In the genomic region with DNA sequence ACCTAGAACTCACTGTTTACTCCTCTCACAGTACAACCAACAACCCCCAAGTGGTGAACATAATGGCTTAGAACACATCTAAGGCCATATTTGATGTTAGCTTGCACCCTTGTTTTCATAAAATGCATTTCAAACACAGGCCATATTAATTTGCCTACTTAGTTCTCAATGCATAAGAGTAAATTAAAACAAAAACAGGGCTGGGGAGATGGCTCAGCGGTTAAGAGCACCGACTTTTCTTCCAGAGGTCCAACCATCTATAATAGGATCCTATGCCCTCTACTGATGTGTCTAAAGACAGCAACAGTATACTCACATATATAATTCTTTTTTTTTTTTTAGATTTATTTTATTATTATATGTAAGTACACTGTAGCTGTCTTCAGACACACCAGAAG, we compare ENCODE assay signal across 24 mouse cellular contexts. TPM values are rescaled to one million over a fixed set of nuclear protein-coding genes. Genes with fewer than 3 reads are reported as not detected.
DNase-seq lines count a peak whose midpoint lies in the region; ATAC-seq and TF ChIP-seq lines count a peak whose summit lies in the region.
"Had no signal": no experiment of that assay in that cellular context is flagged by ENCODE, and none has a peak within 500 bp of the region (broad histone marks: within the 10 kb centered on the region; RNA-seq: fewer than 3 reads in every experiment).

No protein-coding gene starts in this region.

- H3K27ac ChIP-seq in liver, embryonic 15.5 days (replicated peaks), result 0 out of 2 replicates have a peak overlapping the region, but pooled peaks have one; percentile 19
- no peak overlapping the region for H3K27ac ChIP-seq in liver, embryonic 11.5 days (ENCODE audit: low read depth, low read length)
- no peak overlapping the region for H3K27ac ChIP-seq in MEL (ENCODE audit: control insufficient read depth, low read depth, low read length)
- H3K27ac ChIP-seq: embryonic facial prominence, embryonic 12.5 days; heart, embryonic 13.5 days had no signal

- H3K4me1 ChIP-seq in liver, embryonic 15.5 days (replicated peaks), result peaks cover 20% of the 10 kb centered on the region
- H3K4me1 ChIP-seq in liver, embryonic 11.5 days (replicated peaks; ENCODE audit: control insufficient read depth, insufficient read depth, low read length), result peaks cover 4% of the 10 kb centered on the region; the same call in 1 of the 2 replicates
- no peaks in the 10 kb centered on the region for H3K4me1 ChIP-seq in MEL (ENCODE audit: control insufficient read depth in 1 of 2, insufficient read depth in 2 of 2, low read length in 2 of 2)

- no peak for ATAC-seq in liver, embryonic 15.5 days (ENCODE audit: insufficient read depth)
- no peak for ATAC-seq in liver, embryonic 11.5 days (replicated peaks; ENCODE audit: low FRiP score)
- ATAC-seq: activated CD4-positive, CD25-positive, alpha-beta regulatory T cell, adult 4 months; forebrain, embryonic 14.5 days; hindbrain, embryonic 16.5 days had no signal

- H3K4me3 ChIP-seq in liver, embryonic 15.5 days (replicated peaks), result no peak overlapping the region
- H3K4me3 ChIP-seq in liver, embryonic 11.5 days (ENCODE audit: low read depth, low read length), result no peak overlapping the region
- no peak overlapping the region for H3K4me3 ChIP-seq in MEL (ENCODE audit: control insufficient read depth in 1 of 2, insufficient read depth in 1 of 2, low read depth in 2 of 2, low read length in 2 of 2)
- H3K4me3 ChIP-seq: embryonic facial prominence, embryonic 12.5 days; heart, embryonic 13.5 days had no signal

- no peak for DNase-seq in liver, embryonic 11.5 days (ENCODE audit: low spot score)
- DNase-seq in 3T3-L1 (ENCODE audit: low read depth, low spot score) (peak; percentile 49), MEL (ENCODE audit: low read depth, low spot score) (no peak)
- DNase-seq in induced T-regulatory cell, adult 2 months (ENCODE audit: low read depth), result peak; percentile 36
- no peak for DNase-seq in adrenal gland, postnatal 4 days (ENCODE audit: low spot score in 2 of 2)
- DNase-seq in B cell, adult 2 months, result no peak
- no peak for DNase-seq in adrenal gland, postnatal 25 days
- DNase-seq: adrenal gland, postnatal 14 days; cerebellum, adult 8-10 months; cerebellum, postnatal 14 days; embryo, embryonic 11 days; gastrocnemius, postnatal 14 days; heart, postnatal 36 days; kidney, adult 11 months; kidney, adult 9 months had no signal

- no peak for TF ChIP-seq EP300 in MEL (IDR thresholded peaks at IDR 0.05; ENCODE audit: low read depth in 1 of 2, low read length in 2 of 2)

- H3K79me2 ChIP-seq in MEL (ENCODE audit: control insufficient read depth, insufficient read depth, low read length, poor library complexity), result peaks cover 19% of the 10 kb centered on the region

- WGBS in liver, embryonic 15.5 days (ENCODE audit: insufficient replicate concordance), result 80% methylated on average over 2 of the region's 2 CpGs
- WGBS in liver, embryonic 11.5 days, result 82% methylated on average over 2 of the region's 2 CpGs

- H3K9me3 ChIP-seq in liver, embryonic 15.5 days (replicated peaks), result no peaks in the 10 kb centered on the region
- H3K9me3 ChIP-seq in liver, embryonic 11.5 days (ENCODE audit: control insufficient read depth, low read length), result no peaks in the 10 kb centered on the region
- no peaks in the 10 kb centered on the region for H3K9me3 ChIP-seq in MEL (replicated peaks; ENCODE audit: insufficient read depth, low read length)
- H3K9me3 ChIP-seq: embryonic facial prominence, embryonic 12.5 days; heart, embryonic 13.5 days had no signal

- H3K4me2 ChIP-seq in liver, embryonic 15.5 days, result no peak overlapping the region
- H3K4me2 ChIP-seq in liver, embryonic 11.5 days, result no peak overlapping the region
- H3K4me2 ChIP-seq: embryonic facial prominence, embryonic 12.5 days; heart, embryonic 13.5 days had no signal

- peaks cover 86% of the 10 kb centered on the region for H3K36me3 ChIP-seq in liver, embryonic 15.5 days (replicated peaks)
- peaks cover 33% of the 10 kb centered on the region for H3K36me3 ChIP-seq in liver, embryonic 11.5 days (ENCODE audit: control insufficient read depth, insufficient read depth, low read length)
- H3K36me3 ChIP-seq in MEL (ENCODE audit: control insufficient read depth in 1 of 2, insufficient read depth in 2 of 2, low read length in 2 of 2), result peaks cover 10 to 12% of the 10 kb centered on the region in 2 experiments

- no peak overlapping the region for H3K9ac ChIP-seq in liver, embryonic 15.5 days
- no peak overlapping the region for H3K9ac ChIP-seq in liver, embryonic 11.5 days (ENCODE audit: low read depth, low read length)
- H3K9ac ChIP-seq in MEL (ENCODE audit: control insufficient read depth, low read depth, low read length, poor library complexity, severe bottlenecking), result no peak overlapping the region
- H3K9ac ChIP-seq: embryonic facial prominence, embryonic 12.5 days; heart, embryonic 13.5 days had no signal

- no peak for TF ChIP-seq CTCF in MEL (IDR thresholded peaks at IDR 0.05 in 2 of 3, conservative IDR thresholded peaks at IDR 0.05 in 1 of 3; ENCODE audit: control insufficient read depth in 1 of 3, insufficient read depth in 1 of 3, low read depth in 2 of 3, low read length in 3 of 3, poor library complexity in 1 of 3, severe bottlenecking in 1 of 3)

- H3K27me3 ChIP-seq in liver, embryonic 15.5 days, result no peaks in the 10 kb centered on the region
- H3K27me3 ChIP-seq in liver, embryonic 11.5 days (replicated peaks; ENCODE audit: control insufficient read depth, insufficient read depth, low read length), result no peaks in the 10 kb centered on the region
- H3K27me3 ChIP-seq in MEL (ENCODE audit: control insufficient read depth in 1 of 2, insufficient read depth in 2 of 2, low read length in 2 of 2), result no peaks in the 10 kb centered on the region
- H3K27me3 ChIP-seq: embryonic facial prominence, embryonic 12.5 days; heart, embryonic 13.5 days had no signal

- no peak for TF ChIP-seq RAD21 in MEL (IDR thresholded peaks at IDR 0.05; ENCODE audit: low read depth, low read length)

- no peak for TF ChIP-seq POLR2A in MEL (IDR thresholded peaks at IDR 0.05; ENCODE audit: control insufficient read depth in 1 of 2, insufficient read depth in 1 of 2, low read depth in 1 of 2, low read length in 2 of 2, poor library complexity in 1 of 2)

TF ChIP-seq in MEL, 35 proteins besides CTCF, POLR2A, EP300 and RAD21:
- no peak for TF ChIP-seq GATA1 (IDR thresholded peaks at IDR 0.05; ENCODE audit: low read depth, low read length)
- TF ChIP-seq MAX (IDR thresholded peaks at IDR 0.05; ENCODE audit: low read length), result no peak
- peak; percentile 53; the same call in 1 of the 2 replicates for TF ChIP-seq ZMIZ1 (IDR thresholded peaks at IDR 0.05; ENCODE audit: low read depth, low read length)

RNA-seq across cellular contexts. Expression of a gene that starts 13.6 kb away (rescaled TPM):
- 2,003 and 2,036 TPM in 2 replicates for polyA plus RNA-seq in liver, embryonic 15.5 days (2015; fragmentation: Nextera tagmentation; extraction: Ambion mirVana)
- 4,536 and 4,551 TPM in 2 replicates for polyA plus RNA-seq in liver, embryonic 11.5 days (2014; fragmentation: Nextera tagmentation; extraction: Ambion mirVana)
- 11,891 and 13,182 TPM in 2 replicates for total RNA-seq in MEL (2012; rRNA removed)
- over 10,000 TPM; 11,701 to 60,504 TPM for polyA plus RNA-seq in MEL (2012; ENCODE audit: insufficient read depth in 1 of 2, insufficient read length in 2 of 2, low read depth in 1 of 2, low replicate concordance in 2 of 2, missing spikeins in 1 of 2)
- total RNA-seq in adrenal gland, postnatal 4 days (2021), result 1,000 to 10,000 TPM; 7,895 to 7,946 TPM
- total RNA-seq in adrenal gland, postnatal 25 days (2021), result 6,460 and 8,956 TPM in 2 replicates

RNA-seq across cellular contexts. Expression of a gene that starts 26.8 kb away (rescaled TPM):
- 0.45 and 0.68 TPM in 2 replicates for polyA plus RNA-seq in liver, embryonic 15.5 days (2015; fragmentation: Nextera tagmentation; extraction: Ambion mirVana)
- polyA plus RNA-seq in liver, embryonic 11.5 days (2014; fragmentation: Nextera tagmentation; extraction: Ambion mirVana), result 0.96 and 1.2 TPM in 2 replicates
- 1.0 and 1.8 TPM in 2 replicates for total RNA-seq in MEL (2012; rRNA removed)
- polyA plus RNA-seq in MEL (2012; ENCODE audit: insufficient read depth in 1 of 2, insufficient read length in 2 of 2, low read depth in 1 of 2, low replicate concordance in 2 of 2, missing spikeins in 1 of 2), result under 1 TPM in 1 of 2 experiments, not detected in 1; 0.36 TPM
- under 1 TPM; 0.34 to 0.79 TPM for total RNA-seq in adrenal gland, postnatal 4 days (2021)
- total RNA-seq in adrenal gland, postnatal 25 days (2021), result not detected in 2 replicates
- total RNA-seq: adrenal gland, adult 18-20 months; adrenal gland, postnatal 14 days; gastrocnemius, postnatal 14 days; heart, adult 8-10 months; heart, postnatal 36 days had no signal
- polyA plus RNA-seq: activated CD4-positive, CD25-positive, alpha-beta regulatory T cell, adult 4 months; intestine, embryonic 14.5 days had no signal

RNA-seq across cellular contexts. Expression of a gene that starts 27.4 kb away (rescaled TPM):
- 19.6 and 19.8 TPM in 2 replicates for polyA plus RNA-seq in liver, embryonic 15.5 days (2015; fragmentation: Nextera tagmentation; extraction: Ambion mirVana)
- polyA plus RNA-seq in liver, embryonic 11.5 days (2014; fragmentation: Nextera tagmentation; extraction: Ambion mirVana), result 43.0 and 44.4 TPM in 2 replicates
- total RNA-seq in MEL (2012; rRNA removed), result 28.7 and 32.3 TPM in 2 replicates
- polyA plus RNA-seq in MEL (2012; ENCODE audit: insufficient read depth in 1 of 2, insufficient read length in 2 of 2, low read depth in 1 of 2, low replicate concordance in 2 of 2, missing spikeins in 1 of 2), result 10 to 100 TPM in 1 of 2 experiments, not detected in 1; 27.7 TPM
- 10 to 100 TPM; 25.4 to 27.7 TPM for total RNA-seq in adrenal gland, postnatal 4 days (2021)
- total RNA-seq in adrenal gland, postnatal 25 days (2021), result 25.5 and 35.8 TPM in 2 replicates

RNA-seq across cellular contexts. Expression of a gene that starts 32.3 kb away (rescaled TPM):
- polyA plus RNA-seq in liver, embryonic 15.5 days (2015; fragmentation: Nextera tagmentation; extraction: Ambion mirVana), result 0.82 and 0.98 TPM in 2 replicates
- polyA plus RNA-seq in liver, embryonic 11.5 days (2014; fragmentation: Nextera tagmentation; extraction: Ambion mirVana), result 0.85 and 1.3 TPM in 2 replicates
- total RNA-seq in MEL (2012; rRNA removed), result 12.9 and 19.0 TPM in 2 replicates
- 10 to 100 TPM in 1 of 2 experiments, not detected in 1; 20.9 TPM for polyA plus RNA-seq in MEL (2012; ENCODE audit: insufficient read depth in 1 of 2, insufficient read length in 2 of 2, low read depth in 1 of 2, low replicate concordance in 2 of 2, missing spikeins in 1 of 2)
- total RNA-seq in adrenal gland, postnatal 4 days (2021), result 1 to 10 TPM; 1.6 to 1.7 TPM
- 1.1 and 1.6 TPM in 2 replicates for total RNA-seq in adrenal gland, postnatal 25 days (2021)

Comparison
In these comparisons a context has a peak if more than half of its experiments do, and no peak if none do; other contexts are left out.
1. DNase-seq: peak in 3T3-L1 (single experiment) and induced T-regulatory cell, adult 2 months (single experiment); none in liver, embryonic 11.5 days (single experiment), MEL (single experiment), adrenal gland, postnatal 4 days (0 of 2), B cell, adult 2 months (0 of 2) and adrenal gland, postnatal 25 days (single experiment).